8 mouse cellular contexts compared by ENCODE assay signal in the genomic region with DNA sequence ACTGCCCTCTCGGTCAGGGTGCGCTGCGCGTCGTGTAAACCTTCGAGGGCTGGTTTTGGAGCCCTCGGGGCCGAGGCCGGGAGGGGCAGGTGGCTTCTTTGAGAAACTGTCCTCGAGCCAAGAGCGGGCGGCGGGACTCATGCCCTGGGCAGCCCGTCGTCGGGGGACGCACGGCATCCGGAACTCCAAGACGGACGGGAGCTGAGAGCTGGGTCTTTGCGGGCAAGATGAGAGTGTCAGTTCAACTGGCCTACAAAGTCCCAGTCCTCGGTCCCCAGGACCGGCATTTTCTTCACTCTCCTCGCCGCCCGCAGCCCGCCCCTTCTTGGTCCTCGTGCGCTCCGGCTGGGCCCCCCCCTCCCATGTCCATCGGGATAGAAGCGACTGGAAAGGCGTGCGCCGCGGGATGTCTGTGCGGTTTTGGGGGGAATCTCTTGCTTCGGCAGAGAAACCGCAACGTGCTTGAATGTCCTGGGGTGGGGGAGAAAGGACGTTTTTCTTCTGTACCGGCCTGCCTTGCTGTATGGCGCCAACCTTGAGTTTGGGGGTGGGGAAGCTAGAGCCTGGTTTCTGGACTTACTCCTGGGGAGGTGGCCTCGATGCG.
A peak's percentile ranks its signal among the peaks of the same experiment; 100 is the strongest.
DNase-seq lines count a peak whose midpoint lies in the region; ATAC-seq and TF ChIP-seq lines count a peak whose summit lies in the region.

No protein-coding gene starts in this region.

- H3K9me3 ChIP-seq in hindbrain, embryonic 12.5 days (replicated peaks): no peaks in the 10 kb centered on the region
- H3K9me3 ChIP-seq in lung, embryonic 15.5 days: no peaks in the 10 kb centered on the region
- no peaks in the 10 kb centered on the region for H3K9me3 ChIP-seq in stomach, postnatal 0 days (ENCODE audit: control insufficient read depth, low read length)

- H3K27ac ChIP-seq in embryonic fibroblast, embryonic 13.5 days (ENCODE audit: insufficient read depth, low read length): peak overlapping the region; percentile 47
- H3K27ac ChIP-seq in hindbrain, embryonic 12.5 days: no peak overlapping the region
- no peak overlapping the region for H3K27ac ChIP-seq in lung, embryonic 15.5 days
- H3K27ac ChIP-seq in stomach, postnatal 0 days (replicated peaks): peak overlapping the region; percentile 88

- peaks cover 60% of the 10 kb centered on the region for H3K27me3 ChIP-seq in hindbrain, embryonic 12.5 days
- H3K27me3 ChIP-seq in lung, embryonic 15.5 days: peaks cover 35% of the 10 kb centered on the region
- no peaks in the 10 kb centered on the region for H3K27me3 ChIP-seq in stomach, postnatal 0 days (ENCODE audit: control insufficient read depth, insufficient read depth, low read length)

- H3K9ac ChIP-seq in hindbrain, embryonic 12.5 days: peak overlapping the region; percentile 75
- peak overlapping the region; percentile 69 for H3K9ac ChIP-seq in lung, embryonic 15.5 days
- peak overlapping the region; percentile 86 for H3K9ac ChIP-seq in stomach, postnatal 0 days (ENCODE audit: low read length)

- H3K4me1 ChIP-seq in embryonic fibroblast, embryonic 13.5 days (ENCODE audit: control insufficient read depth, insufficient read depth, low read length): peaks cover 3% of the 10 kb centered on the region
- peaks cover 13% of the 10 kb centered on the region for H3K4me1 ChIP-seq in hindbrain, embryonic 12.5 days
- H3K4me1 ChIP-seq in lung, embryonic 15.5 days: peaks cover 35% of the 10 kb centered on the region
- H3K4me1 ChIP-seq in stomach, postnatal 0 days (replicated peaks; ENCODE audit: control insufficient read depth, insufficient read depth): peaks cover 13% of the 10 kb centered on the region

- no peak for TF ChIP-seq EP300 in stomach, postnatal 0 days (optimal IDR thresholded peaks at IDR 0.05)

- TF ChIP-seq CTCF in embryonic fibroblast, embryonic 13.5 days (IDR thresholded peaks at IDR 0.05; ENCODE audit: borderline replicate concordance, insufficient read depth, low read length): no peak
- TF ChIP-seq CTCF in stomach, postnatal 0 days (IDR thresholded peaks at IDR 0.05; ENCODE audit: low read depth): no peak

- no peak for TF ChIP-seq POLR2A in embryonic fibroblast, embryonic 13.5 days (IDR thresholded peaks at IDR 0.05; ENCODE audit: low read depth, low read length)

- DNase-seq in urinary bladder, postnatal 25 days (ENCODE audit: low spot score): peak; percentile 29
- no peak for DNase-seq in urinary bladder, postnatal 4 days (ENCODE audit: low spot score in 2 of 2)
- DNase-seq in stomach, postnatal 0 days (ENCODE audit: low spot score): peak; percentile 52
- DNase-seq in c-Kit-positive CD71-positive TER-119-positive erythroid progenitor cells, embryonic 14.5 days (ENCODE audit: low spot score): no peak
- no peak for DNase-seq in spleen, postnatal 4 days (ENCODE audit: low spot score in 2 of 2)

- WGBS in hindbrain, embryonic 12.5 days: 1% methylated on average over 46 of the region's 46 CpGs
- 2% methylated on average over 44 of the region's 46 CpGs for WGBS in lung, embryonic 15.5 days
- 1% methylated on average over 44 of the region's 46 CpGs for WGBS in stomach, postnatal 0 days

- H3K4me2 ChIP-seq in hindbrain, embryonic 12.5 days (replicated peaks): peak overlapping the region; percentile 97
- H3K4me2 ChIP-seq in lung, embryonic 15.5 days: peak overlapping the region; percentile 99
- peak overlapping the region; percentile 98 for H3K4me2 ChIP-seq in stomach, postnatal 0 days (replicated peaks; ENCODE audit: low read depth)

- no peak for ATAC-seq in hindbrain, embryonic 12.5 days (ENCODE audit: low FRiP score)
- ATAC-seq in lung, embryonic 15.5 days (ENCODE audit: borderline replicate concordance, extremely low read depth, low FRiP score, low TSS enrichment): peak; percentile 10; the same call in 1 of the 2 replicates
- no peak; the same call in 1 of the 2 replicates for ATAC-seq in stomach, postnatal 0 days (ENCODE audit: low FRiP score, low TSS enrichment)

- H3K4me3 ChIP-seq in embryonic fibroblast, embryonic 13.5 days (ENCODE audit: insufficient read depth, low read length): peak overlapping the region; percentile 74
- H3K4me3 ChIP-seq in hindbrain, embryonic 12.5 days: peak overlapping the region; percentile 61
- peak overlapping the region; percentile 73 for H3K4me3 ChIP-seq in lung, embryonic 15.5 days
- H3K4me3 ChIP-seq in stomach, postnatal 0 days (ENCODE audit: low read depth, low read length): peak overlapping the region; percentile 77

- H3K36me3 ChIP-seq in hindbrain, embryonic 12.5 days: no peaks in the 10 kb centered on the region
- H3K36me3 ChIP-seq in lung, embryonic 15.5 days: no peaks in the 10 kb centered on the region
- no peaks in the 10 kb centered on the region for H3K36me3 ChIP-seq in stomach, postnatal 0 days (ENCODE audit: control insufficient read depth, insufficient read depth, low read length)

Comparison
In these comparisons a context has a peak if more than half of its experiments do, and no peak if none do; other contexts are left out.
1. DNase-seq: peak in urinary bladder, postnatal 25 days (single experiment) and stomach, postnatal 0 days (single experiment); none in urinary bladder, postnatal 4 days (0 of 2), c-Kit-positive CD71-positive TER-119-positive erythroid progenitor cells, embryonic 14.5 days (single experiment) and spleen, postnatal 4 days (0 of 2).
2. H3K27ac ChIP-seq: peak in embryonic fibroblast, embryonic 13.5 days (single experiment) and stomach, postnatal 0 days (single experiment); none in hindbrain, embryonic 12.5 days (single experiment) and lung, embryonic 15.5 days (single experiment).
3. Peak in every context shown above with its lines, with median percentiles within 50 percentile points of each other: H3K4me3 ChIP-seq, H3K4me2 ChIP-seq and H3K9ac ChIP-seq.